Mouse (Mus musculus) right cerebral cortex, adult 2 months (tissue): Measurements from ENCODE around the gene Tecpr2.

Experiments used
- DNase-seq, 2 experiments: peaks; one replicate each; pipeline ENCODE4 v3.0.0; 2021 to 2022; ENCODE audit warnings: low spot score in 2 of 2

The Tecpr2 gene

GRCm38 (mm10) chr12:110864008-110864407, 25.1 kb upstream of the Tecpr2 start:
- peak in 1 of 2 experiments; percentile 21 for DNase-seq

- DNase-seq, result no peak
Measured at GRCm38 (mm10) chr12:110865571-110865970, 23.5 kb upstream of the Tecpr2 start.

GRCm38 (mm10) chr12:110865989-110866388, 23.1 kb upstream of the Tecpr2 start:
- peak in 1 of 2 experiments; percentile 34 for DNase-seq

GRCm38 (mm10) chr12:110870107-110870506, 19.0 kb upstream of the Tecpr2 start:
- DNase-seq, result no peak

GRCm38 (mm10) chr12:110871247-110871646, 17.8 kb upstream of the Tecpr2 start:
- DNase-seq, result no peak

GRCm38 (mm10) chr12:110875351-110875750, 13.7 kb upstream of the Tecpr2 start:
- DNase-seq, result no peak

GRCm38 (mm10) chr12:110882291-110882690, 6.8 kb upstream of the Tecpr2 start:
- no peak for DNase-seq

GRCm38 (mm10) chr12:110885251-110885650, 3.8 kb upstream of the Tecpr2 start:
- no peak for DNase-seq

GRCm38 (mm10) chr12:110888106-110888505, 958 bp upstream of the Tecpr2 start:
- no peak for DNase-seq

- peak in 1 of 2 experiments; percentile 50 for DNase-seq
Measured at GRCm38 (mm10) chr12:110888606-110889005, 458 bp upstream of the Tecpr2 start.

- no peak for DNase-seq
Measured at GRCm38 (mm10) chr12:110891887-110892286, 2.8 kb downstream of the Tecpr2 start.

- no peak for DNase-seq
Measured at GRCm38 (mm10) chr12:110902106-110902505, 13.0 kb downstream of the Tecpr2 start.

GRCm38 (mm10) chr12:110903536-110903935, 14.5 kb downstream of the Tecpr2 start:
- DNase-seq, result no peak

- no peak for DNase-seq
Measured at GRCm38 (mm10) chr12:110907845-110908244, 18.8 kb downstream of the Tecpr2 start.

GRCm38 (mm10) chr12:110909962-110910361, 20.9 kb downstream of the Tecpr2 start:
- peak in 1 of 2 experiments; percentile 29 for DNase-seq

GRCm38 (mm10) chr12:110915761-110916160, 26.7 kb downstream of the Tecpr2 start:
- DNase-seq, result no peak

- no peak for DNase-seq
Measured at GRCm38 (mm10) chr12:110920254-110920653, 31.2 kb downstream of the Tecpr2 start.

GRCm38 (mm10) chr12:110921572-110921971, 32.5 kb downstream of the Tecpr2 start:
- no peak for DNase-seq

- peak; percentile 45 to 51 for DNase-seq
Measured at GRCm38 (mm10) chr12:110932820-110933219, 43.8 kb downstream of the Tecpr2 start.

GRCm38 (mm10) chr12:110935983-110936620, 47.0 kb downstream of the Tecpr2 start:
- DNase-seq, result peak; percentile 84 to 88

GRCm38 (mm10) chr12:110937496-110937895, 48.4 kb downstream of the Tecpr2 start:
- DNase-seq, result no peak

- DNase-seq, result no peak
Measured at GRCm38 (mm10) chr12:110939385-110939784, 50.3 kb downstream of the Tecpr2 start.

GRCm38 (mm10) chr12:110940869-110941268, 51.8 kb downstream of the Tecpr2 start:
- DNase-seq, result no peak

GRCm38 (mm10) chr12:110946216-110946615, 57.2 kb downstream of the Tecpr2 start:
- no peak for DNase-seq
